In the genomic region with DNA sequence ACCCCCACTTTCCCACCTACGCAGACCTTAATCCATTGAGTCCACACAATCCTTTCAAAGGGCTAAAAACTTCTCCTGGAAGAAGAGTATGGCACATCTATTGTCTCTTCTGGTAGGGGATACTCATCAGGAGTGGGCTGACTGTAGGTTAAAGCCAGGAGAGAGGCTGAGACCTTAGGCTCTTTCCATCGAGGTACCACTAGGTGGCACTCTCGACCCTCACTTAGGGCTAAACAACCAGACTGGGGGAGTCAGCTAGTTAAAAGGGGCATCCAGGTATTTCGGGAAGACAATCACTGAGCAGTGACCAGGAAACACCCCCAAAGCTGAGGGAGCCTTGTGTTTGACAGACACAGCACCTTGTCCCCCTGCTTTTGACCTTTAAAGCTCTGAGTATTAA, we compare ENCODE assay signal across 8 mouse cellular contexts. TPM values are rescaled to one million over a fixed set of nuclear protein-coding genes. Genes with fewer than 3 reads are reported as not detected.
DNase-seq lines count a peak whose midpoint lies in the region.

No protein-coding gene starts in this region.

- peak; percentile 53 to 86 for DNase-seq in adrenal gland, adult (ENCODE audit: inconsistent age in 2 of 2, low spot score in 1 of 2)
- no peak for DNase-seq in adrenal gland, adult 8-10 months
- peak; percentile 73 for DNase-seq in 3T3-L1 (ENCODE audit: low read depth, low spot score)
- DNase-seq in adrenal gland, postnatal 36 days, result peak; percentile 61 to 72
- peak; percentile 67 for DNase-seq in forelimb bud, embryonic 11.5 days (ENCODE audit: low read depth, low spot score)
- DNase-seq in kidney, adult 8-10 months, result peak; percentile 11 to 44
- DNase-seq in lung, postnatal 10 days, result peak; percentile 59
- peak; percentile 40 for DNase-seq in right cerebral cortex, postnatal 4 days

RNA-seq across cellular contexts. Expression of a gene that starts 27.2 kb away (rescaled TPM):
- total RNA-seq in adrenal gland, adult 8-10 months (2022), result 10 to 100 TPM; 13.8 to 25.0 (median 18.4) TPM
- 10 to 100 TPM; 12.1 to 17.7 TPM for total RNA-seq in adrenal gland, postnatal 36 days (2021)
